Mouse (Mus musculus) liver, embryonic 14.5 days (tissue): ENCODE data around the gene Myt1l.

Experiments used
- CTCF ChIP-seq: IDR thresholded peaks from 2 replicates; pipeline ENCODE4 v1.5.1; 2016; ENCODE audit warnings: antibody characterized with exemption, low read depth, control low read depth
- EP300 ChIP-seq: IDR thresholded peaks from 2 replicates; pipeline ENCODE4 v1.6.1; 2016; ENCODE audit warnings: antibody characterized with exemption, low read depth

GRCm38 (mm10) chr12:29951043-29951442 is 422.9 kb downstream of the Myt1l start:
- TF ChIP-seq EP300 (no peak), CTCF (no peak)
